ENCODE assay signal across 8 mouse cellular contexts in genomic region chr16:17510143-17510542, GRCm38 (mm10). TPM values are rescaled to one million over a fixed set of nuclear protein-coding genes. Genes with fewer than 3 reads are reported as not detected.
A peak's percentile ranks its signal among the peaks of the same experiment; 100 is the strongest.
DNase-seq lines count a peak whose midpoint lies in the region; ATAC-seq and TF ChIP-seq lines count a peak whose summit lies in the region.

No protein-coding gene starts in this region.

- H3K9me3 ChIP-seq in embryonic facial prominence, embryonic 15.5 days (replicated peaks), result no peaks in the 10 kb centered on the region
- H3K9me3 ChIP-seq in intestine, embryonic 14.5 days (ENCODE audit: control insufficient read depth, low read length), result no peaks in the 10 kb centered on the region
- H3K9me3 ChIP-seq in midbrain, postnatal 0 days (ENCODE audit: low read length), result no peaks in the 10 kb centered on the region

- H3K36me3 ChIP-seq in embryonic facial prominence, embryonic 15.5 days, result peaks cover 36% of the 10 kb centered on the region
- peaks cover 31% of the 10 kb centered on the region for H3K36me3 ChIP-seq in intestine, embryonic 14.5 days (ENCODE audit: control insufficient read depth, insufficient read depth, low read length)
- H3K36me3 ChIP-seq in midbrain, postnatal 0 days (ENCODE audit: insufficient read depth, low read length), result peaks cover 25% of the 10 kb centered on the region

- H3K4me3 ChIP-seq in layer of hippocampus, adult 2 months, result peak overlapping the region; percentile 82
- H3K4me3 ChIP-seq in embryonic facial prominence, embryonic 15.5 days (replicated peaks), result peak overlapping the region; percentile 83; the same call in 1 of the 2 replicates
- H3K4me3 ChIP-seq in intestine, embryonic 14.5 days (ENCODE audit: low read depth, low read length), result no peak overlapping the region
- no peak overlapping the region for H3K4me3 ChIP-seq in midbrain, postnatal 0 days (ENCODE audit: low read depth, low read length)

- no peak for ATAC-seq in embryonic facial prominence, embryonic 15.5 days (ENCODE audit: insufficient number of reproducible peaks, low FRiP score, low TSS enrichment, low read depth)
- no peak for ATAC-seq in intestine, embryonic 14.5 days (replicated peaks; ENCODE audit: low FRiP score, low TSS enrichment, low read depth)
- ATAC-seq in midbrain, postnatal 0 days (ENCODE audit: low FRiP score), result no peak

- 98% methylated on average over 2 of the region's 2 CpGs for WGBS in embryonic facial prominence, embryonic 15.5 days
- WGBS in intestine, embryonic 14.5 days, result 96% methylated on average over 2 of the region's 2 CpGs
- WGBS in midbrain, postnatal 0 days, result 95% methylated on average over 2 of the region's 2 CpGs

- H3K27ac ChIP-seq in layer of hippocampus, adult 2 months, result peak overlapping the region; percentile 93; the same call in 1 of the 2 replicates
- no peak overlapping the region for H3K27ac ChIP-seq in embryonic facial prominence, embryonic 15.5 days (replicated peaks)
- no peak overlapping the region for H3K27ac ChIP-seq in intestine, embryonic 14.5 days (ENCODE audit: low read depth)
- no peak overlapping the region for H3K27ac ChIP-seq in midbrain, postnatal 0 days (ENCODE audit: low read depth, low read length)

- DNase-seq in layer of hippocampus, adult 2 months (ENCODE audit: low spot score in 2 of 2), result no peak
- DNase-seq in layer of hippocampus, postnatal 36 days, result no peak
- no peak for DNase-seq in intestine, embryonic 14.5 days (ENCODE audit: low spot score)
- DNase-seq in midbrain, postnatal 0 days (ENCODE audit: low spot score), result no peak
- no peak for DNase-seq in frontal cortex, adult 2 months (ENCODE audit: extremely low spot score in 1 of 2, low spot score in 1 of 2)
- DNase-seq in urinary bladder, adult 2 months (ENCODE audit: low spot score), result no peak
- no peak for DNase-seq in MN1 (ENCODE audit: low spot score)

- peak overlapping the region; percentile 78 for H3K4me2 ChIP-seq in embryonic facial prominence, embryonic 15.5 days (replicated peaks)
- peak overlapping the region; percentile 88 for H3K4me2 ChIP-seq in intestine, embryonic 14.5 days (ENCODE audit: low read length)
- H3K4me2 ChIP-seq in midbrain, postnatal 0 days (ENCODE audit: low read depth, low read length, poor library complexity, severe bottlenecking), result peak overlapping the region; percentile 60

- H3K9ac ChIP-seq in embryonic facial prominence, embryonic 15.5 days, result no peak overlapping the region
- H3K9ac ChIP-seq in intestine, embryonic 14.5 days (ENCODE audit: low read length), result no peak overlapping the region
- H3K9ac ChIP-seq in midbrain, postnatal 0 days (replicated peaks; ENCODE audit: low read length, poor library complexity, severe bottlenecking), result peak overlapping the region; percentile 84; the same call in 1 of the 2 replicates

- H3K4me1 ChIP-seq in embryonic facial prominence, embryonic 15.5 days, result peaks cover 14% of the 10 kb centered on the region
- peaks cover 12% of the 10 kb centered on the region for H3K4me1 ChIP-seq in intestine, embryonic 14.5 days (replicated peaks; ENCODE audit: control insufficient read depth, insufficient read depth, low read length)
- peaks cover 12% of the 10 kb centered on the region for H3K4me1 ChIP-seq in midbrain, postnatal 0 days (ENCODE audit: insufficient read depth, low read length)

- H3K27me3 ChIP-seq in embryonic facial prominence, embryonic 15.5 days, result no peaks in the 10 kb centered on the region
- H3K27me3 ChIP-seq in intestine, embryonic 14.5 days (replicated peaks; ENCODE audit: control insufficient read depth, insufficient read depth, low read length), result no peaks in the 10 kb centered on the region
- H3K27me3 ChIP-seq in midbrain, postnatal 0 days (ENCODE audit: insufficient read depth, low read length), result no peaks in the 10 kb centered on the region

- no peak for TF ChIP-seq CTCF in layer of hippocampus, adult 2 months (conservative IDR thresholded peaks at IDR 0.05)
- TF ChIP-seq CTCF in midbrain, postnatal 0 days (IDR thresholded peaks at IDR 0.05), result no peak

RNA-seq across cellular contexts. Expression of gene Lztr1, which starts 1.7 kb away (rescaled TPM):
- total RNA-seq in layer of hippocampus, adult 2 months (2021), result 100 to 1,000 TPM; 186 to 201 TPM
- 100 to 1,000 TPM; 192 to 199 TPM for total RNA-seq in layer of hippocampus, postnatal 36 days (2021)
- polyA plus RNA-seq in embryonic facial prominence, embryonic 15.5 days (2015; fragmentation: Nextera tagmentation; extraction: Ambion mirVana), result 89.9 and 91.4 TPM in 2 replicates
- 71.0 and 80.9 TPM in 2 replicates for polyA plus RNA-seq in intestine, embryonic 14.5 days (2014; fragmentation: Nextera tagmentation; extraction: Ambion mirVana)
- total RNA-seq in midbrain, postnatal 0 days (2014; rRNA removed), result 221 and 264 TPM in 2 replicates
- polyA plus RNA-seq in midbrain, postnatal 0 days (2015; fragmentation: Nextera tagmentation; extraction: Ambion mirVana), result 94.0 and 104 TPM in 2 replicates
- 267 and 291 TPM in 2 replicates for polyA plus RNA-seq in frontal cortex, adult 2 months (2012; rRNA removed)
- 105 and 123 TPM in 2 replicates for polyA plus RNA-seq in urinary bladder, adult 2 months (2012; rRNA removed)

RNA-seq across cellular contexts. Expression of gene Aifm3, which starts 20.7 kb away (rescaled TPM):
- total RNA-seq in layer of hippocampus, adult 2 months (2021), result 100 to 1,000 TPM; 112 to 116 TPM
- 100 to 1,000 TPM in 1 of 2 experiments, 10 to 100 TPM in 1; 99.3 to 111 TPM for total RNA-seq in layer of hippocampus, postnatal 36 days (2021)
- polyA plus RNA-seq in embryonic facial prominence, embryonic 15.5 days (2015; fragmentation: Nextera tagmentation; extraction: Ambion mirVana), result 2.1 and 4.3 TPM in 2 replicates
- polyA plus RNA-seq in intestine, embryonic 14.5 days (2014; fragmentation: Nextera tagmentation; extraction: Ambion mirVana), result 3.2 and 3.3 TPM in 2 replicates
- total RNA-seq in midbrain, postnatal 0 days (2014; rRNA removed), result 16.2 and 23.2 TPM in 2 replicates
- 12.5 and 14.1 TPM in 2 replicates for polyA plus RNA-seq in midbrain, postnatal 0 days (2015; fragmentation: Nextera tagmentation; extraction: Ambion mirVana)
- 144 and 169 TPM in 2 replicates for polyA plus RNA-seq in frontal cortex, adult 2 months (2012; rRNA removed)
- polyA plus RNA-seq in urinary bladder, adult 2 months (2012; rRNA removed), result 0.50 and 0.76 TPM in 2 replicates

RNA-seq across cellular contexts. Expression of gene Thap7, which starts 20.8 kb away (rescaled TPM):
- 10 to 100 TPM; 42.3 to 45.4 TPM for total RNA-seq in layer of hippocampus, adult 2 months (2021)
- total RNA-seq in layer of hippocampus, postnatal 36 days (2021), result 10 to 100 TPM; 38.6 to 44.6 TPM
- polyA plus RNA-seq in embryonic facial prominence, embryonic 15.5 days (2015; fragmentation: Nextera tagmentation; extraction: Ambion mirVana), result 65.4 and 69.5 TPM in 2 replicates
- polyA plus RNA-seq in intestine, embryonic 14.5 days (2014; fragmentation: Nextera tagmentation; extraction: Ambion mirVana), result 50.1 and 51.4 TPM in 2 replicates
- total RNA-seq in midbrain, postnatal 0 days (2014; rRNA removed), result 59.3 and 65.5 TPM in 2 replicates
- polyA plus RNA-seq in midbrain, postnatal 0 days (2015; fragmentation: Nextera tagmentation; extraction: Ambion mirVana), result 57.1 and 64.1 TPM in 2 replicates
- 73.0 and 74.7 TPM in 2 replicates for polyA plus RNA-seq in frontal cortex, adult 2 months (2012; rRNA removed)
- 52.6 and 59.0 TPM in 2 replicates for polyA plus RNA-seq in urinary bladder, adult 2 months (2012; rRNA removed)

RNA-seq across cellular contexts. Expression of gene Lrrc74b, which starts 50.9 kb away (rescaled TPM):
- under 1 TPM; 0.36 to 0.56 TPM for total RNA-seq in layer of hippocampus, adult 2 months (2021)
- under 1 TPM; 0.42 to 0.76 TPM for total RNA-seq in layer of hippocampus, postnatal 36 days (2021)
- 3.1 and 7.8 TPM in 2 replicates for polyA plus RNA-seq in embryonic facial prominence, embryonic 15.5 days (2015; fragmentation: Nextera tagmentation; extraction: Ambion mirVana)
- polyA plus RNA-seq in intestine, embryonic 14.5 days (2014; fragmentation: Nextera tagmentation; extraction: Ambion mirVana), result 0.19 and 0.53 TPM in 2 replicates
- 1.1 and 2.9 TPM in 2 replicates for total RNA-seq in midbrain, postnatal 0 days (2014; rRNA removed)
- polyA plus RNA-seq in midbrain, postnatal 0 days (2015; fragmentation: Nextera tagmentation; extraction: Ambion mirVana), result 2.1 and 2.5 TPM in 2 replicates
- 0.69 and 0.88 TPM in 2 replicates for polyA plus RNA-seq in frontal cortex, adult 2 months (2012; rRNA removed)
- 0.22 and 0.23 TPM in 2 replicates for polyA plus RNA-seq in urinary bladder, adult 2 months (2012; rRNA removed)

RNA-seq across cellular contexts. Expression of gene P2rx6, which starts 51.5 kb away (rescaled TPM):
- 1 to 10 TPM in 1 of 2 experiments, under 1 TPM in 1; 0.95 to 1.4 TPM for total RNA-seq in layer of hippocampus, adult 2 months (2021)
- under 1 TPM; 0.58 to 0.67 TPM for total RNA-seq in layer of hippocampus, postnatal 36 days (2021)
- polyA plus RNA-seq in embryonic facial prominence, embryonic 15.5 days (2015; fragmentation: Nextera tagmentation; extraction: Ambion mirVana), result 0.70 and 0.99 TPM in 2 replicates
- polyA plus RNA-seq in intestine, embryonic 14.5 days (2014; fragmentation: Nextera tagmentation; extraction: Ambion mirVana), result 0.60 and 0.79 TPM in 2 replicates
- total RNA-seq in midbrain, postnatal 0 days (2014; rRNA removed), result 1.1 and 2.6 TPM in 2 replicates
- polyA plus RNA-seq in midbrain, postnatal 0 days (2015; fragmentation: Nextera tagmentation; extraction: Ambion mirVana), result 2.9 TPM in 2 replicates
- polyA plus RNA-seq in frontal cortex, adult 2 months (2012; rRNA removed), result 2.6 TPM in 2 replicates
- 4.4 and 5.5 TPM in 2 replicates for polyA plus RNA-seq in urinary bladder, adult 2 months (2012; rRNA removed)

Comparison
In these comparisons a context has a peak if more than half of its experiments do, and no peak if none do; other contexts are left out.
1. H3K4me3 ChIP-seq: peak in layer of hippocampus, adult 2 months (single experiment) and embryonic facial prominence, embryonic 15.5 days (single experiment); none in intestine, embryonic 14.5 days (single experiment) and midbrain, postnatal 0 days (single experiment).
2. Peak in every context shown above with its lines, with median percentiles within 50 percentile points of each other: H3K4me2 ChIP-seq.